16 mouse cellular contexts compared by ENCODE assay signal in the genomic region with DNA sequence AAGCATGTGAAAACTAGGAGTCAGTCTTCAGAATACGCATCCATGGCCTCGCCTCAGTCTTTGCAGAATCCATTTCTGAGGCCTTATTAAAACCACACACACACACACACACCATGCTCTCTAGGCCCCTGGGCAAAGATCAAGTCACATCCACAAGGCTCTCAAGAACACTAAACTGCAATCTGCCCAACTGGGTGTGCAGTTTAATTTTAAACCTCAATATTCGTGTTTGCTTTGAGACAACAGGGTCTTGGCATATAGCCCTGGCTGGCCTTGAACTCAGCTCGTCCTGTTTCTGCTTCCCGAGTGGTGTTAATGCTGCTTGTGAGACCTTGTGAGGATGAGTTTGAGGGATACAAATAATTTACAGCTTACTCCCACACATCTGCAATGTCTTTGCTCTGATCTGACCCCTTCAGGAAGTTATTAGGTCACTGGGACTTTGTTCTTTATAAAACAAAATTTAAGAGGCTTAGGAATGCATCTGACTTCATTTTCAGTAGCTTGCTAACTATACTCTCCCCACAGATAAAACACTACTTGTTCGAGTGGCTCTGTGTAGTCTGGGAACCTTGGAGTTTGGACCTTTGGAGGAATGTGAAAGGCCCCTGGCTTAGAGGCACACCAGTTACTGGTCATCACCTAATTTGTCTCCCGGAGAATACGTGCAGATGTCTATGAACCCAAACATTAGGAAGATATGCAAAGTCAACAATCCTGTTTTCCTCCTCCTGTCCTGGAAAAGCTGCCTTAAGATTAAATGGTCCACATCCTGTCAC. TPM values are rescaled to one million over a fixed set of nuclear protein-coding genes. Genes with fewer than 3 reads are reported as not detected.
DNase-seq lines count a peak whose midpoint lies in the region; ATAC-seq and TF ChIP-seq lines count a peak whose summit lies in the region.
"Had no signal": no experiment of that assay in that cellular context is flagged by ENCODE, and none has a peak within 500 bp of the region (broad histone marks: within the 10 kb centered on the region; RNA-seq: fewer than 3 reads in every experiment).

No protein-coding gene starts in this region.

- no peaks in the 10 kb centered on the region for H3K4me1 ChIP-seq in liver, embryonic 15.5 days (replicated peaks)
- peaks cover 2% of the 10 kb centered on the region; the same call in 1 of the 2 replicates for H3K4me1 ChIP-seq in intestine, postnatal 0 days (replicated peaks; ENCODE audit: control insufficient read depth, insufficient read depth, low read length)
- no peaks in the 10 kb centered on the region for H3K4me1 ChIP-seq in stomach, postnatal 0 days (replicated peaks; ENCODE audit: control insufficient read depth, insufficient read depth)

- no peaks in the 10 kb centered on the region for H3K9me3 ChIP-seq in liver, embryonic 15.5 days (replicated peaks)
- H3K9me3 ChIP-seq in intestine, postnatal 0 days (ENCODE audit: control insufficient read depth) = no peaks in the 10 kb centered on the region
- H3K9me3 ChIP-seq in stomach, postnatal 0 days (ENCODE audit: control insufficient read depth, low read length) = no peaks in the 10 kb centered on the region

- no peak for DNase-seq in liver
- peak; percentile 66 for DNase-seq in adrenal gland, postnatal 14 days
- no peak for DNase-seq in stomach, postnatal 0 days (ENCODE audit: low spot score)
- DNase-seq in embryo, embryonic 10.5 days (ENCODE audit: low spot score) = no peak
- DNase-seq in layer of hippocampus, adult 9-11 months = no peak
- DNase-seq: gastrocnemius, adult 2 months; heart, postnatal 14 days; lung, adult 18-20 months; right cerebral cortex, postnatal 25 days had no signal

- H3K27me3 ChIP-seq in liver, embryonic 15.5 days = no peaks in the 10 kb centered on the region
- H3K27me3 ChIP-seq in intestine, postnatal 0 days (replicated peaks; ENCODE audit: control insufficient read depth, insufficient read depth, low read length) = no peaks in the 10 kb centered on the region
- no peaks in the 10 kb centered on the region for H3K27me3 ChIP-seq in stomach, postnatal 0 days (ENCODE audit: control insufficient read depth, insufficient read depth, low read length)

- no peak overlapping the region for H3K4me3 ChIP-seq in liver, embryonic 15.5 days (replicated peaks)
- no peak overlapping the region for H3K4me3 ChIP-seq in intestine, postnatal 0 days (ENCODE audit: low read depth, low read length)
- no peak overlapping the region for H3K4me3 ChIP-seq in stomach, postnatal 0 days (ENCODE audit: low read depth, low read length)
- H3K4me3 ChIP-seq: gastrocnemius, adult 2 months had no signal

- H3K27ac ChIP-seq in liver, embryonic 15.5 days (replicated peaks) = peak overlapping the region; percentile 39; the same call in 1 of the 2 replicates
- peak overlapping the region; percentile 46; the same call in 1 of the 2 replicates for H3K27ac ChIP-seq in intestine, postnatal 0 days (ENCODE audit: low read depth, low read length)
- H3K27ac ChIP-seq in stomach, postnatal 0 days (replicated peaks) = no peak overlapping the region
- H3K27ac ChIP-seq: gastrocnemius, adult 2 months had no signal

- no peak overlapping the region for H3K9ac ChIP-seq in liver, embryonic 15.5 days
- H3K9ac ChIP-seq in intestine, postnatal 0 days (ENCODE audit: low read depth, low read length) = no peak overlapping the region
- H3K9ac ChIP-seq in stomach, postnatal 0 days (ENCODE audit: low read length) = peak overlapping the region; percentile 27; the same call in 1 of the 2 replicates

- ATAC-seq in liver, embryonic 15.5 days (ENCODE audit: insufficient read depth) = peak; percentile 56
- peak; percentile 74; the same call in 1 of the 2 replicates for ATAC-seq in intestine, postnatal 0 days
- no peak for ATAC-seq in stomach, postnatal 0 days (ENCODE audit: low FRiP score, low TSS enrichment)
- ATAC-seq: CD4-positive, CD25-positive, alpha-beta regulatory T cell, adult 4 months; forebrain, embryonic 14.5 days; hindbrain, embryonic 16.5 days had no signal

- WGBS in liver, embryonic 15.5 days (ENCODE audit: insufficient replicate concordance) = 71% methylated on average over 8 of the region's 8 CpGs
- WGBS in intestine, postnatal 0 days = 40% methylated on average over 8 of the region's 8 CpGs
- WGBS in stomach, postnatal 0 days = 56% methylated on average over 8 of the region's 8 CpGs

- peaks cover 31% of the 10 kb centered on the region for H3K36me3 ChIP-seq in liver, embryonic 15.5 days (replicated peaks)
- peaks cover 26% of the 10 kb centered on the region for H3K36me3 ChIP-seq in intestine, postnatal 0 days (ENCODE audit: control insufficient read depth, insufficient read depth)
- peaks cover 8% of the 10 kb centered on the region for H3K36me3 ChIP-seq in stomach, postnatal 0 days (ENCODE audit: control insufficient read depth, insufficient read depth, low read length)

- no peak for TF ChIP-seq CTCF in intestine, postnatal 0 days (IDR thresholded peaks at IDR 0.05; ENCODE audit: low read depth)
- TF ChIP-seq CTCF in stomach, postnatal 0 days (IDR thresholded peaks at IDR 0.05; ENCODE audit: low read depth) = no peak

- no peak overlapping the region for H3K4me2 ChIP-seq in liver, embryonic 15.5 days
- H3K4me2 ChIP-seq in intestine, postnatal 0 days (replicated peaks; ENCODE audit: low read depth) = 0 out of 2 replicates have a peak overlapping the region, but pooled peaks have one; percentile 10
- no peak overlapping the region for H3K4me2 ChIP-seq in stomach, postnatal 0 days (replicated peaks; ENCODE audit: low read depth)

- TF ChIP-seq EP300 in stomach, postnatal 0 days (optimal IDR thresholded peaks at IDR 0.05) = no peak

RNA-seq across cellular contexts. Expression of a gene that starts 6.4 kb away (rescaled TPM):
- polyA plus RNA-seq in liver, embryonic 15.5 days (2015; fragmentation: Nextera tagmentation; extraction: Ambion mirVana) = 0.21 and 0.23 TPM in 2 replicates
- total RNA-seq in adrenal gland, postnatal 14 days (2021) = 4.3 and 4.5 TPM in 2 replicates
- polyA plus RNA-seq in intestine, postnatal 0 days (2015; fragmentation: Nextera tagmentation; extraction: Ambion mirVana) = 9.8 and 10.0 TPM in 2 replicates
- polyA plus RNA-seq in stomach, postnatal 0 days (2015; fragmentation: Nextera tagmentation; extraction: Ambion mirVana) = 13.6 and 13.9 TPM in 2 replicates
- total RNA-seq: megakaryocyte-erythroid progenitor cell, adult 5-6 weeks had no signal
- polyA plus RNA-seq: CD4-positive, CD25-positive, alpha-beta regulatory T cell, adult 4 months had no signal

RNA-seq across cellular contexts. Expression of a gene that starts 20.3 kb away (rescaled TPM):
- polyA plus RNA-seq in liver, embryonic 15.5 days (2015; fragmentation: Nextera tagmentation; extraction: Ambion mirVana) = 36.7 and 37.1 TPM in 2 replicates
- total RNA-seq in adrenal gland, postnatal 14 days (2021) = 34.8 and 37.3 TPM in 2 replicates
- polyA plus RNA-seq in intestine, postnatal 0 days (2015; fragmentation: Nextera tagmentation; extraction: Ambion mirVana) = 62.3 and 64.5 TPM in 2 replicates
- polyA plus RNA-seq in stomach, postnatal 0 days (2015; fragmentation: Nextera tagmentation; extraction: Ambion mirVana) = 79.8 and 81.4 TPM in 2 replicates

RNA-seq across cellular contexts. Expression of a gene that starts 34.0 kb away (rescaled TPM):
- 0.10 and 0.21 TPM in 2 replicates for polyA plus RNA-seq in liver, embryonic 15.5 days (2015; fragmentation: Nextera tagmentation; extraction: Ambion mirVana)
- 5.4 TPM in 2 replicates for total RNA-seq in adrenal gland, postnatal 14 days (2021)
- 2.3 and 2.4 TPM in 2 replicates for polyA plus RNA-seq in intestine, postnatal 0 days (2015; fragmentation: Nextera tagmentation; extraction: Ambion mirVana)
- 1.9 and 2.7 TPM in 2 replicates for polyA plus RNA-seq in stomach, postnatal 0 days (2015; fragmentation: Nextera tagmentation; extraction: Ambion mirVana)
- total RNA-seq: gastrocnemius, adult 2 months; heart, adult 8-10 months; heart, postnatal 14 days; megakaryocyte-erythroid progenitor cell, adult 5-6 weeks had no signal
- polyA plus RNA-seq: CD4-positive, CD25-positive, alpha-beta regulatory T cell, adult 4 months had no signal
